Mouse (Mus musculus) liver, embryonic 14 days (tissue): ENCODE data around the gene Tnfrsf14. TPM values are rescaled to one million over a fixed set of nuclear protein-coding genes. Genes with fewer than 3 reads are reported as not detected.

ENCODE experiments used
- polyA plus RNA-seq: library from polyadenylated mRNA; depleted of rRNA; stranded (reverse); fragments of >200 nt; gene quantifications from 2 replicates; pipeline ENCODE4 v1.2.3, GENCODE M21; 2012; rRNA removed

The Tnfrsf14 gene
- 107 and 135 TPM in 2 replicates for polyA plus RNA-seq

GRCm38 (mm10) chr4:154928395-154929087, at the start of gene Tnfrsf14:
Tnfrsf14 (minus strand) TSS chr4:154928563.

GRCm38 (mm10) chr4:154963901-154964580, 35.7 kb upstream of the Tnfrsf14 start, which contains the start of gene Pank4:
Pank4 (plus strand) TSS chr4:154964123.

GRCm38 (mm10) chr4:154960690-154961225, 32.4 kb upstream of the Tnfrsf14 start, which contains the start of gene Hes5:
Hes5 (plus strand) TSS chr4:154960923.

GRCm38 (mm10) chr4:154898506-154899446, 29.6 kb downstream of the Tnfrsf14 start, which contains the start of gene Fam213b:
Fam213b (minus strand) TSS chr4:154899135.

Other genes with a start within 250 kb of the Tnfrsf14 start
- 0.02 TPM in 2 replicates for gene Ttc34, start 91.1 kb downstream of the Tnfrsf14 start, polyA plus RNA-seq
- 2.5 and 2.7 TPM in 2 replicates for gene Mmel1, start 59.0 kb downstream of the Tnfrsf14 start, polyA plus RNA-seq
- gene Fam213b, start 29.4 kb downstream of the Tnfrsf14 start, polyA plus RNA-seq: 5.7 and 6.3 TPM in 2 replicates
- not detected in 2 replicates for gene Hes5, start 32.4 kb upstream of the Tnfrsf14 start, polyA plus RNA-seq
- 29.9 and 31.9 TPM in 2 replicates for gene Pank4, start 35.6 kb upstream of the Tnfrsf14 start, polyA plus RNA-seq
- gene Plch2, start 128.2 kb upstream of the Tnfrsf14 start, polyA plus RNA-seq: 0.05 and 0.07 TPM in 2 replicates
- 6.1 and 6.8 TPM in 2 replicates for gene Pex10, start 138.5 kb upstream of the Tnfrsf14 start, polyA plus RNA-seq
- gene Rer1, start 157.8 kb upstream of the Tnfrsf14 start, polyA plus RNA-seq: 50.3 and 58.8 TPM in 2 replicates
- 0.70 and 1.1 TPM in 2 replicates for gene Morn1, start 158.0 kb upstream of the Tnfrsf14 start, polyA plus RNA-seq